Mouse (Mus musculus) bone marrow macrophage, adult 2 months (primary cell): ENCODE measurements around the gene Spink2.

Experiments used
- CTCF ChIP-seq: IDR thresholded peaks from 2 replicates; pipeline ENCODE4 v1.5.1; 2012; ENCODE audit warnings: low read depth, mild to moderate bottlenecking, low read length, moderate library complexity
- POLR2A ChIP-seq: IDR thresholded peaks from 2 replicates; pipeline ENCODE4 v1.6.1; 2012; ENCODE audit warnings: mild to moderate bottlenecking, low read depth, low read length, borderline replicate concordance

- no peak for TF ChIP-seq POLR2A
- no peak for TF ChIP-seq CTCF
Measured at GRCm38 (mm10) chr5:77174779-77175178, 36.5 kb downstream of the Spink2 start.
